Mouse (Mus musculus) kidney, adult 2 months (tissue): ENCODE results near the gene Pde4c.

ENCODE experiments used
- CTCF ChIP-seq: fragments of 200-500 bp; conservative IDR thresholded peaks from 2 replicates; pipeline ENCODE4 v1.5.1; 2011; ENCODE audit warnings: low read depth, mild to moderate bottlenecking, control low read depth, low read length, moderate library complexity, mixed read lengths; ENCODE audit not compliant: insufficient read depth, insufficient read length
- POLR2A ChIP-seq: fragments of 200-500 bp; IDR thresholded peaks from one replicate; pipeline ENCODE4 v1.6.1; 2011; ENCODE audit warnings: low read depth, low read length, control low read depth

- no peak for TF ChIP-seq POLR2A
- no peak for TF ChIP-seq CTCF
These were observed 2.4 kb downstream of the Pde4c start for GRCm38 (mm10) chr8:70725792-70726447.
